Mouse (Mus musculus) limb, embryonic 15.5 days (tissue): ENCODE measurements around the gene Utrn. TPM values are rescaled to one million over a fixed set of nuclear protein-coding genes. Genes with fewer than 3 reads are reported as not detected.

Source experiments
- ATAC-seq: fragments of 200-750 bp; cut with Nextera tagmentation; 2 replicates; pipeline ENCODE4 v1.8.0; 2017; ENCODE audit warnings: low read depth, moderate TSS enrichment; ENCODE audit not compliant: insufficient number of reproducible peaks, low FRiP score, low TSS enrichment
- H3K27ac ChIP-seq: fragments of 300-500 bp; sonication (generic); 2 replicates; pipeline ENCODE4 v1.5.1; 2015; ENCODE audit warnings: moderate library complexity, mild to moderate bottlenecking, inconsistent platforms
- H3K27me3 ChIP-seq: fragments of 300-500 bp; sonication (generic); 2 replicates; pipeline ENCODE4 v1.6.1; 2015; ENCODE audit warnings: inconsistent platforms
- H3K36me3 ChIP-seq: fragments of 300-500 bp; sonication (generic); 2 replicates; pipeline ENCODE4 v1.6.1; 2015; ENCODE audit warnings: inconsistent platforms
- H3K4me1 ChIP-seq: fragments of 300-500 bp; sonication (generic); 2 replicates; pipeline ENCODE4 v1.6.1; 2015; ENCODE audit warnings: inconsistent platforms
- H3K4me2 ChIP-seq: fragments of 300-500 bp; sonication (generic); 2 replicates; pipeline ENCODE4 v1.6.1; 2015; ENCODE audit warnings: mild to moderate bottlenecking, inconsistent platforms
- H3K4me3 ChIP-seq: fragments of 300-500 bp; sonication (generic); 2 replicates; pipeline ENCODE4 v1.5.1; 2015; ENCODE audit warnings: mild to moderate bottlenecking, inconsistent platforms
- H3K9ac ChIP-seq: fragments of 300-500 bp; sonication (generic); 2 replicates; pipeline ENCODE4 v1.6.1; 2015; ENCODE audit warnings: inconsistent platforms
- H3K9me3 ChIP-seq: fragments of 300-500 bp; sonication (generic); 2 replicates; pipeline ENCODE4 v1.6.1; 2016; ENCODE audit warnings: inconsistent platforms
- WGBS: fragments of 180-500 bp; shearing (Covaris S2); methylation state at CpG from one replicate; pipeline ENCODE4 v1.1.7; 2015; 5-methylcytosine and 5-hydroxymethylcytosine counted together
- polyA plus RNA-seq: library from polyadenylated mRNA; unstranded; fragments of >200 nt; fragmentation: Nextera tagmentation; extraction: Ambion mirVana; gene quantifications from 2 replicates; pipeline ENCODE4 v1.2.1, GENCODE M21; 2015

Utrn gene
- polyA plus RNA-seq, 1 experiment from 2014 or later, result 99.6 TPM

- no peak overlapping the region for H3K27ac ChIP-seq
- no peaks in the 10 kb centered on the region for H3K36me3 ChIP-seq
- H3K4me3 ChIP-seq, result no peak overlapping the region
- no peaks in the 10 kb centered on the region for H3K4me1 ChIP-seq
- ATAC-seq, result no peak
- no peaks in the 10 kb centered on the region for H3K9me3 ChIP-seq
- no peaks in the 10 kb centered on the region for H3K27me3 ChIP-seq
- WGBS, result 68% methylated on average over 10 of the region's 10 CpGs
- H3K4me2 ChIP-seq, result no peak overlapping the region
- H3K9ac ChIP-seq, result no peak overlapping the region
Observed at GRCm38 (mm10) chr10:12339704-12340558, 529.2 kb downstream of the Utrn start.

- Histone ChIP-seq H3K27me3 (no peaks in the 10 kb centered on the region), H3K4me3 (no peak overlapping the region), H3K4me2 (no peak overlapping the region), H3K36me3 (no peaks in the 10 kb centered on the region), H3K9ac (no peak overlapping the region), H3K27ac (no peak overlapping the region), H3K4me1 (no peaks in the 10 kb centered on the region), H3K9me3 (no peaks in the 10 kb centered on the region)
- WGBS, result 84% methylated on average over 9 of the region's 9 CpGs
- ATAC-seq, result no peak
Observed at GRCm38 (mm10) chr10:12339005-12339703, 530.0 kb downstream of the Utrn start.

Other genes with a start within 250 kb of the Utrn start
- gene Stx11, start 94.9 kb upstream of the Utrn start, polyA plus RNA-seq, result 5.6 and 6.7 TPM in 2 replicates
- 34.8 and 36.3 TPM in 2 replicates for gene Sf3b5, start 136.0 kb upstream of the Utrn start, polyA plus RNA-seq
- gene Plagl1, start 191.1 kb upstream of the Utrn start, polyA plus RNA-seq, result 204 and 225 TPM in 2 replicates